Mouse (Mus musculus): ENCODE results near the gene Ush1g. TPM values are rescaled to one million over a fixed set of nuclear protein-coding genes. Genes with fewer than 3 reads are reported as not detected.

Gene Ush1g
- polyA plus RNA-seq, 1 experiment from 2014 or later = 0.34 TPM

DNA sequence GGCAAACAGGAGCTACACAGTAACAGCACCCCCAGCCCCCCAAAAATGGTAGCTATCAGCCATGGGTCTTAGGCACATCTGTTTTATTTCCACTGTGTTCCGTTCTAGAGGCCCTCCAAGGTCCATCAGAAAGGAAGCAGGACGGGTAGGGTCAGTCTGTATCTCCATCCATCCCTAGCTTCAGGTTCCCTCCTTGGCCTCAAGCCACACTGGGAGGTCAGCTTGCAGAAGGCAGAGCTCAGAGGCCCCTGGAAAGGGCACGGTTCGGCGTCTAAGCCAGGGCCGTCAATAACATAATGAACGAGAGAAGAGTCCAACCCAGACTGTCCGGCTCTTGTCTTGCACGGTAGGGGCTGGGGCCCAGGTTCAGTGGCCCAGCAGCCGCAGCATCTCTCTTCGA is 53.9 kb downstream of the Ush1g start:
- Histone ChIP-seq H3K27me3 (ENCODE audit: control insufficient read depth, insufficient read depth, low read length) (peaks cover 15% of the 10 kb centered on the region), H3K9me3 (ENCODE audit: control insufficient read depth, low read length) (no peaks in the 10 kb centered on the region), H3K9ac (ENCODE audit: low read length) (no peak overlapping the region), H3K4me3 (ENCODE audit: low read depth, low read length) (no peak overlapping the region), H3K27ac (replicated peaks) (no peak overlapping the region), H3K4me1 (replicated peaks; ENCODE audit: control insufficient read depth, insufficient read depth) (no peaks in the 10 kb centered on the region), H3K36me3 (ENCODE audit: control insufficient read depth, insufficient read depth, low read length) (no peaks in the 10 kb centered on the region), H3K4me2 (replicated peaks; ENCODE audit: low read depth) (no peak overlapping the region)
- ATAC-seq (ENCODE audit: low FRiP score, low TSS enrichment) = no peak
- 83% methylated on average over 11 of the region's 11 CpGs for WGBS
- no peak for DNase-seq (ENCODE audit: low spot score)
- TF ChIP-seq EP300 (optimal IDR thresholded peaks at IDR 0.05) (no peak), CTCF (IDR thresholded peaks at IDR 0.05; ENCODE audit: low read depth) (no peak)

- no peaks in the 10 kb centered on the region for H3K4me1 ChIP-seq (replicated peaks; ENCODE audit: control insufficient read depth, insufficient read depth)
- peak within 1 kb of the TSS; percentile 28 for H3K4me3 ChIP-seq (ENCODE audit: low read depth, low read length)
- WGBS = 10% methylated on average over 31 of the region's 50 CpGs
- peak within 1 kb of the TSS; percentile 55 for H3K4me2 ChIP-seq (replicated peaks; ENCODE audit: low read depth)
- TF ChIP-seq EP300 (optimal IDR thresholded peaks at IDR 0.05) (no peak), CTCF (IDR thresholded peaks at IDR 0.05; ENCODE audit: low read depth) (no peak)
- peaks cover 15% of the 10 kb centered on the region for H3K27me3 ChIP-seq (ENCODE audit: control insufficient read depth, insufficient read depth, low read length)
- no peaks in the 10 kb centered on the region for H3K36me3 ChIP-seq (ENCODE audit: control insufficient read depth, insufficient read depth, low read length)
- H3K9ac ChIP-seq (ENCODE audit: low read length) = no peak within 1 kb of the TSS
- DNase-seq (ENCODE audit: low spot score) (no peak), ATAC-seq (ENCODE audit: low FRiP score, low TSS enrichment) (no peak)
- no peak within 1 kb of the TSS for H3K27ac ChIP-seq (replicated peaks)
- H3K9me3 ChIP-seq (ENCODE audit: control insufficient read depth, low read length) = no peaks in the 10 kb centered on the region
Measured at GRCm38 (mm10) chr11:115267061-115267883, 54.6 kb downstream of the Ush1g start, which contains the start of gene Grin2c. Gene Grin2c, minus strand, starts transcription at chr11:115267243.

DNA sequence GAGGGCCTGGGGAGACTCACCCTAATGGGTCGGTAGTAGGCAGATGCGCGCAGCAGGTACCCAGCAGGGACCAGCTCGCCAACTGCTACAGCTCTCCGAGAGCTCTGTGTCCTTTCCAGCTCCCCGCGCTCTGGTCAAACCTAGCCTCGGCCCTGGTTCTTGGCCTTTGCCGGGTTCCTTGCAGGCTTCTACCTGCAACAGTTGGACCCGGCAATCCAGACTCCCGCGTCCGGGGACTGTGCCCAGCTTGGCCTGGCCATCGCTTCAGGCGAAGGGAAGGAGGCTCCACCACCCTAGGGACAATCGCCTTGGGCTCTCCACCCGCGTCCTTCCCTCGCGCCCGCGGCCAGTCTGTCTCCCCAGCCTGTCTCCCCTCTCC is 55.5 kb downstream of the Ush1g start:
- H3K4me2 ChIP-seq (replicated peaks; ENCODE audit: low read depth) = peak overlapping the region; percentile 55
- no peaks in the 10 kb centered on the region for H3K36me3 ChIP-seq (ENCODE audit: control insufficient read depth, insufficient read depth, low read length)
- H3K27ac ChIP-seq (replicated peaks) = no peak overlapping the region
- WGBS = 2% methylated on average over 21 of the region's 22 CpGs
- peak overlapping the region; percentile 28 for H3K4me3 ChIP-seq (ENCODE audit: low read depth, low read length)
- no peaks in the 10 kb centered on the region for H3K9me3 ChIP-seq (ENCODE audit: control insufficient read depth, low read length)
- ATAC-seq (ENCODE audit: low FRiP score, low TSS enrichment) (no peak), DNase-seq (ENCODE audit: low spot score) (no peak)
- no peak for TF ChIP-seq EP300 (optimal IDR thresholded peaks at IDR 0.05)
- TF ChIP-seq CTCF (IDR thresholded peaks at IDR 0.05; ENCODE audit: low read depth) = no peak
- peaks cover 15% of the 10 kb centered on the region for H3K27me3 ChIP-seq (ENCODE audit: control insufficient read depth, insufficient read depth, low read length)
- H3K9ac ChIP-seq (ENCODE audit: low read length) = no peak overlapping the region
- no peaks in the 10 kb centered on the region for H3K4me1 ChIP-seq (replicated peaks; ENCODE audit: control insufficient read depth, insufficient read depth)

- Histone ChIP-seq H3K27me3 (ENCODE audit: control insufficient read depth, insufficient read depth, low read length) (peaks cover 15% of the 10 kb centered on the region), H3K4me2 (replicated peaks; ENCODE audit: low read depth) (no peak overlapping the region), H3K9me3 (ENCODE audit: control insufficient read depth, low read length) (no peaks in the 10 kb centered on the region), H3K36me3 (ENCODE audit: control insufficient read depth, insufficient read depth, low read length) (no peaks in the 10 kb centered on the region), H3K27ac (replicated peaks) (no peak overlapping the region), H3K4me3 (ENCODE audit: low read depth, low read length) (no peak overlapping the region), H3K9ac (ENCODE audit: low read length) (no peak overlapping the region), H3K4me1 (replicated peaks; ENCODE audit: control insufficient read depth, insufficient read depth) (no peaks in the 10 kb centered on the region)
- TF ChIP-seq CTCF (IDR thresholded peaks at IDR 0.05; ENCODE audit: low read depth) (no peak), EP300 (optimal IDR thresholded peaks at IDR 0.05) (no peak)
- no peak for DNase-seq (ENCODE audit: low spot score)
- 4% methylated on average over 20 of the region's 20 CpGs for WGBS
- no peak for ATAC-seq (ENCODE audit: low FRiP score, low TSS enrichment)
Measured at GRCm38 (mm10) chr11:115265771-115266399, 56.0 kb downstream of the Ush1g start.

Other genes starting within 250 kb of the Ush1g start
- gene Rab37, start 230.6 kb downstream of the Ush1g start, polyA plus RNA-seq (2015; fragmentation: Nextera tagmentation; extraction: Ambion mirVana) = 1.7 TPM in 2 replicates
- 0.36 and 0.47 TPM in 2 replicates for gene Cd300lf, start 188.0 kb downstream of the Ush1g start, polyA plus RNA-seq (2015; fragmentation: Nextera tagmentation; extraction: Ambion mirVana)
- 104 and 109 TPM in 2 replicates for gene Slc9a3r1, start 158.7 kb downstream of the Ush1g start, polyA plus RNA-seq (2015; fragmentation: Nextera tagmentation; extraction: Ambion mirVana)
- 6.3 and 8.2 TPM in 2 replicates for gene Tmem104, start 134.6 kb downstream of the Ush1g start, polyA plus RNA-seq (2015; fragmentation: Nextera tagmentation; extraction: Ambion mirVana)
- 17.7 and 18.1 TPM in 2 replicates for gene Nat9, start 134.2 kb downstream of the Ush1g start, polyA plus RNA-seq (2015; fragmentation: Nextera tagmentation; extraction: Ambion mirVana)
- gene Grin2c, start 54.8 kb downstream of the Ush1g start, polyA plus RNA-seq (2015; fragmentation: Nextera tagmentation; extraction: Ambion mirVana) = not detected in 2 replicates
- gene Fdxr, start 45.0 kb downstream of the Ush1g start, polyA plus RNA-seq (2015; fragmentation: Nextera tagmentation; extraction: Ambion mirVana) = 6.7 and 7.3 TPM in 2 replicates
- gene Fads6, start 24.4 kb downstream of the Ush1g start, polyA plus RNA-seq (2015; fragmentation: Nextera tagmentation; extraction: Ambion mirVana) = 1.3 and 1.5 TPM in 2 replicates
- gene Otop2, start 14.9 kb downstream of the Ush1g start, polyA plus RNA-seq (2015; fragmentation: Nextera tagmentation; extraction: Ambion mirVana) = 4.2 and 4.7 TPM in 2 replicates
- 20.5 and 21.0 TPM in 2 replicates for gene Otop3, start 12.7 kb upstream of the Ush1g start, polyA plus RNA-seq (2015; fragmentation: Nextera tagmentation; extraction: Ambion mirVana)
- gene Hid1, start 45.7 kb upstream of the Ush1g start, polyA plus RNA-seq (2015; fragmentation: Nextera tagmentation; extraction: Ambion mirVana) = 37.5 and 42.7 TPM in 2 replicates
- 3.9 and 4.1 TPM in 2 replicates for gene Cdr2l, start 59.9 kb upstream of the Ush1g start, polyA plus RNA-seq (2015; fragmentation: Nextera tagmentation; extraction: Ambion mirVana)
- gene Mrpl58, start 81.7 kb upstream of the Ush1g start, polyA plus RNA-seq (2015; fragmentation: Nextera tagmentation; extraction: Ambion mirVana) = 138 and 144 TPM in 2 replicates
- gene Atp5h, start 97.9 kb upstream of the Ush1g start, polyA plus RNA-seq (2015; fragmentation: Nextera tagmentation; extraction: Ambion mirVana) = 883 and 916 TPM in 2 replicates
- gene Kctd2, start 98.1 kb upstream of the Ush1g start, polyA plus RNA-seq (2015; fragmentation: Nextera tagmentation; extraction: Ambion mirVana) = 11.6 and 13.0 TPM in 2 replicates
- gene Trim80, start 118.5 kb upstream of the Ush1g start, polyA plus RNA-seq (2015; fragmentation: Nextera tagmentation; extraction: Ambion mirVana) = 0.10 and 0.13 TPM in 2 replicates
- 14.4 and 17.3 TPM in 2 replicates for gene Slc16a5, start 140.4 kb upstream of the Ush1g start, polyA plus RNA-seq (2015; fragmentation: Nextera tagmentation; extraction: Ambion mirVana)
- gene Armc7, start 153.6 kb upstream of the Ush1g start, polyA plus RNA-seq (2015; fragmentation: Nextera tagmentation; extraction: Ambion mirVana) = 6.3 and 6.5 TPM in 2 replicates
- 145 and 152 TPM in 2 replicates for gene Nt5c, start 169.8 kb upstream of the Ush1g start, polyA plus RNA-seq (2015; fragmentation: Nextera tagmentation; extraction: Ambion mirVana)
- 356 and 371 TPM in 2 replicates for gene Jpt1, start 192.3 kb upstream of the Ush1g start, polyA plus RNA-seq (2015; fragmentation: Nextera tagmentation; extraction: Ambion mirVana)
- 533 and 539 TPM in 2 replicates for gene Sumo2, start 214.2 kb upstream of the Ush1g start, polyA plus RNA-seq (2015; fragmentation: Nextera tagmentation; extraction: Ambion mirVana)
- gene Nup85, start 242.4 kb upstream of the Ush1g start, polyA plus RNA-seq (2015; fragmentation: Nextera tagmentation; extraction: Ambion mirVana) = 44.6 and 47.2 TPM in 2 replicates

Data from stomach, postnatal 0 days (tissue).